Mouse (Mus musculus) brain, embryonic 14.5 days (tissue): ENCODE results near the gene Srgap3.

Experiments
- CTCF ChIP-seq: fragments of 200-500 bp; IDR thresholded peaks from 2 replicates; pipeline ENCODE4 v1.5.1; 2012; ENCODE audit warnings: inconsistent platforms, mild to moderate bottlenecking, moderate library complexity, borderline replicate concordance; ENCODE audit not compliant: insufficient read depth, insufficient read length; ENCODE audit errors: extremely low read depth
- POLR2A ChIP-seq: fragments of 200-500 bp; IDR thresholded peaks from 2 replicates; pipeline ENCODE4 v1.6.1; 2012; ENCODE audit warnings: mild to moderate bottlenecking, inconsistent platforms, borderline replicate concordance; ENCODE audit not compliant: poor library complexity, insufficient read depth, insufficient read length, severe bottlenecking; ENCODE audit errors: extremely low read depth

GRCm38 (mm10) chr6:112850745-112851144 is 96.3 kb downstream of the Srgap3 start:
- no peak for TF ChIP-seq CTCF
- no peak for TF ChIP-seq POLR2A
